Mouse (Mus musculus) heart, adult 8-10 months (tissue): Measurements from ENCODE around the gene Dbnl. TPM values are rescaled to one million over a fixed set of nuclear protein-coding genes. Genes with fewer than 3 reads are reported as not detected.

Experiments used
- DNase-seq: peaks from one replicate; pipeline ENCODE4 v3.0.0; 2022; ENCODE audit warnings: low spot score
- total RNA-seq, 4 experiments: library from RNA; stranded (reverse); gene quantifications; 2 replicates each; pipeline ENCODE4 v1.2.4; 2022

Dbnl gene
- total RNA-seq, 4 experiments from 2014 or later = 26.4 to 33.1 (median 28.8) TPM

DNA sequence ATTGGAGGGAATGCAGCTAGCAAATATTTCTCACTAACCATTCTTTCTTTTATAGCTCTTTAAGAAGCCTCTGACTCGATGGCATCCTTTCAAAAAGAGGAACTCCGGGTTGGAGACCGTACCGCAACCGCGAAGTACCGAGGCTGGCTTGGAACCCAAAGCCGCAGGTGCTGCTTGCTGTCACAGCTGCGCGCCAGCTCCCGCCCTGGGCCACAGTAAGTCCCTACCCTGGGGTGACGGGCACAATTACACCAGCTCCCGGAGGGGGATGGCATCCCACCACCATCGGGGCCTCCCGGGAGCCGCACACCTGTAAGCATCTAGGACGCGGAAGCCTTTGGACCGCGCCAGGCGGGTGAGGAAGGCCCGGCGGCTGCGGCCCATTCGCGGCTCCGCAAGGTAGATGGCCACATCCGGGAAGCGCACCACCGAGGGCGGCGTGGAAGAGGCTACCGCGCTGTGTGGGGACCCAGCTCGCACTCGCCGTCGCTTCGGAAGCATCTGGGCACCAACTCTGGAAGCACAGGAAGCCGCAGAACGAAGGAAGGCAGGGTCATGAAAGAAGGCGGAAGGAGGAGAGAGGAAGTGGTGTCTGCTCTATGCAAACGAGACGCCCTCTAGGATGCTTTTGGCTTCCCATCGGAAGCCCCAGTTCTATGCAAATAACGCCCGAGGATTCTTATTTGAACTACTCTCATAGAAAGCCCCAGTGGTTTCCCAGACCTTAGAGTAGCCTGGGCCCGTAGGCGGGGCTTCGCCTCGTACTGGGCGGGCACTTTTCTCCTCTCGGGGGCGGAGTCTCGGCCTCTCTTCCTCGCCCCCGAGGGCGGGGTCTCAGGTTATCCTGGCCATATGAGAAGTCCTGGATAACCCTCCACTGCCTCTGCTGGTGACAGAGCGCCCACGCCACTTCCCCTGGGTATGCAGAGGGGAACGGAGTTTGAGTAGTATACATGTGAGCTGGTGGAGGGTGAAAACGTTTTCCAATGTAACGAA lies 49.3 kb downstream of the Dbnl start, which contains the start of gene Polm:
Gene Polm, minus strand, starts transcription at position 766 of the 996 bp plus-strand sequence.
- DNase-seq = peak; percentile 91

DNA sequence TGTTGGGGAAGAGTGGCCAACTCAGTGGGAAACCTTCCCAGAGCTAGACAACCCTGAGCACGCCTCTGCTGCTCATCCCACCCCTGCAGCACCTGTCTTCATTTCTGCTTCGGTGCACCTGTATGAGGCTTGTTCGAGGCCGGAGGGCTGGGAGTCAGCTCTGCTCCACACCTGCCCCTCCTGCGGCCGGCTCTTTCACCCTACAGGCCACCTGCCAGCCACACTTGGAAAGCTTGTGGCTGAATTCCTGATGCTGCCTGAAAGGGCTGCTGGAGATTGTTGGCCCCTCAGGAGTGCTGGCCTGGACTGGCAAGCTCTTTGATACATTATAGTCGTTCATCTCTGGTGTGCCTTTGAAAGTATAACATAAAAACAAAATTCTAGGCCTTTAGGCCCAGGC lies 52.1 kb downstream of the Dbnl start:
- no peak for DNase-seq

DNA sequence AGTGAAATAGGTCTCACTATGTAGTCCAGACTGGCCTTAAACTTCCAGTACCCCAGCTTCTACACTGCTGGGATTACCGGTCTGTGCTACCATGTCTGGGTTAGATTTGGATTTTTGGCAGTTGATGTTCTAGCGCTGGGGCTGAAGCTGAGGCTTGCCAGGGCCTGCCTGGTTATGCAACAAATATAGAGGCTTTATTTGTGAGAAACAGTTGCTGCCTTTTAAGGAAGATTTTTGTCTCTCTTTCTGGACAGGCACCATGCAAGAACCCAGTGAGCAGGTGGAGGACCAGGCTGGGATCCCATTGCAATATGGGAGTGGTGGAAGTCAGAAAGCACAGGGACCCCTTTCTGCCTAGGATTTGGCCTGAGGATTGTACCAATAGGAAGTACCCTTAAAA lies 53.5 kb downstream of the Dbnl start:
- DNase-seq = no peak

DNA sequence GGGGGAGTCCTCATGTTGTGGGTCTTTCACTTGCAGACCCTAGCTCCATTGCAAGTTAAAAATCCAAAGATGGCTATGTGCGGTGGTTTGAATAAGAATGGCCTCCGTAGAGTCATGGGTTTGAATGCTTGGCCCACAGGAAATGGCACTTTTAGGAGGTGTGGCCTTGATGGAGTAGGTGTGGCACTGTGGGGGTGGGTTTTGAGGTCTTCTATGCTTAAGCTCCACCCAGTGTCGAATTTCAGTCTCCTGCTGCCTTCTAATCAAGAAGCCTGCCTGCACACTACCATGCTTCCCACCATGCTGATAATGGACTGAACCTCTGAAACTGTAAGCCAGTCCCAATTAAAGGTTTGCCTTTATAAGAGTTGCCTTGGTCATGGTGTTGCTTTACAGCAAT lies 54.8 kb downstream of the Dbnl start:
- DNase-seq = no peak

DNA sequence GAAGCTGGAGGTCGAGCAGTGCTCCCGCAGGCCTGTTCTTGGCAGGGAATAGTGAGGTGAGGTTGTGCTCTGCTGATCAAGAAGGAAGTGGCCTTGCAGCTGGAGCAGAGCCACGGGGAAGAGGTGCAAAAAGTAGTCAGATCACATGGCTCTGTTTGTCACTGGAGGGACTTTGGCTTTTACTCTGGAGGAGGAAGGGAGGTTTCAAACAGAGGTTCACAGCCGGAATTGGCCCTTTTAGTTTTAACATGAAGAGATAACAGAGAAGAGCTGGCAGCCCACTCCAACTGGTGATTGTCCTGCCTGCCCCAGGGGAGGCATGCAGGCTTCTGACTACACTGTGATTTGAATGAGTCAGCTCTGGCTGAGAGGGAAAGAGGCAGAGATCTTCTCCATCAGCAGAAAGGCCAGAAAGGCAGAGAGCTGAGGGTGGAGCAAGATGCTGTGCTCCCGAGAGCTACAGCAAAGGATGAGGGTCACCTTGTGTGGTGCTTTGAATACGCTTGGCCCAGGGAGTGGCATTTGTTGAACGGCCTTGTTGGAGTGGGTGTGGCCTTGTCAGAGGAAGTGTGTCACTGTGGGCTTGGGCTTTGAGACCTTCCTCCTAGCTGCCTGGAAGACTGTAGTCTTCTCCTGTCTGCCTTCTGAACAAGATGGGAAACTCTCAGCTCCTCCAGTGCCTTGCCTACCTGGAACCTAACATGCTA lies 58.5 kb downstream of the Dbnl start:
- peak; percentile 74 for DNase-seq

DNA sequence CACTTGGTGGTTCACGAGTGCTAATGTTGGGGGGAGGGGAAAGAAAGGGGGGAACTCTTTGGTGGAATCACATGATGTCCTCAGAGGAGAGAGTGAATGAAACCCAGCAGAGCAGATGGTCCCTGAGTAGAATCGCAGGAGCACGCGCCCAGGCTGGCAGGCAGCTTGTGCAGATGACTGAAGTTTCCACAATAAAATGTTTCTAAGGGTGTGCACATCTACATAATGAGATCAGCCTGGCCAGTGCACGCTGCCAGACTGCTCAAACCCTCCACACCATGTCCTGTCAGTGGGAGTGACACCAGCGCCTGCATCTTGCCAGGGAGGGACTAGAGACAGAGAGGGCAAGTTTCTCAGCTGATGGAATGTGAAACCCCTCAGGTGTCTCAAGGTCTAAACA lies 60.5 kb downstream of the Dbnl start:
- peak; percentile 47 for DNase-seq

DNA sequence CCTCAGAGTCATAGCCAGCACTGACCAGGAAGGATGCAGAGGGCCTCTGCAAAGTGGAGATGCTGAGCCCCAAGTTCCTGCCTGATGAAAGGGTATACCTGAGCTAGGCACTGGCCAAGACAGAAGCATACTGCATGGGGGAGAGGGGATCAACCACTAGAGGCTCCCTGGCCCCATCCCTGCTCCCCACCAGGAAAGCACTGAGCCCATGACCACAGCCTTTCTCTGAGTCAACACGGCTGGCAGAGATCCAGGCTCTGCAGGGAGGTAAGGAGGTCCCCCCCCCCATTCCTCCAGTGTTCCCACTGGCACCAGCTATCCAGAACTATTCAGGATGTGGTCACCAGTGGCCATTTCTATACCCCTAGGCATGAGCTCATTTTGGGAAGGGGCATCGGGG lies 61.0 kb downstream of the Dbnl start:
- no peak for DNase-seq

DNA sequence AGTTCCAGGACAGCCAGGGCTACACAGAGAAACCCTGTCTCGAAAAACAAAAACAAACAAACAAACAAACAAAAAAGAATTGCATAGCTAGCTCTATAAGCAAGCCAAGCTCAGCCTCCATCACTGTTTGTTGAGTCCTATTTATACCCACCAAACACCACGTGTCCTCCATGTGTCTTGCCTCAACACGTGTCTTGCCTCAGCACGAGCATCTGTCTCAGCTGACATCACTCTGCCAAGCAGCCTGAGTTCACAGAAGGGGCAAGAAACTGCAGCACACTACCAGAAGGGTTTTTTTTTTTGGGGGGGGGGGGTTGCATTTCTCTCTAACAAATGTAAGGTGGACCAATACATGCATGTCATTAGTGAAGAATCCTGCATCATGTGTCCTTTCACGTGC lies 62.2 kb downstream of the Dbnl start:
- no peak for DNase-seq

Other genes starting within 250 kb of the Dbnl start
- gene Ccdc117, start 246.3 kb upstream of the Dbnl start, total RNA-seq = 10 to 100 TPM; 19.8 to 27.1 (median 22.6) TPM
- gene Ankrd36, start 218.8 kb upstream of the Dbnl start, total RNA-seq = not detected
- 100 to 1,000 TPM; 148 to 162 (median 150) TPM for gene Mrps24, start 72.8 kb upstream of the Dbnl start, total RNA-seq
- 10 to 100 TPM; 57.3 to 69.8 (median 58.6) TPM for gene Urgcp, start 26.1 kb upstream of the Dbnl start, total RNA-seq
- gene Pgam2, start 15.2 kb downstream of the Dbnl start, total RNA-seq = 1,000 to 10,000 TPM in 2 of 4 experiments, 100 to 1,000 TPM in 2; 838 to 1,132 (median 977) TPM
- 1 to 10 TPM; 1.8 to 3.3 (median 2.8) TPM for gene Polm, start 49.5 kb downstream of the Dbnl start, total RNA-seq
- gene Aebp1, start 73.5 kb downstream of the Dbnl start, total RNA-seq = 10 to 100 TPM; 14.9 to 28.0 (median 19.4) TPM
- gene Pold2, start 89.8 kb downstream of the Dbnl start, total RNA-seq = 10 to 100 TPM; 33.1 to 50.4 (median 39.8) TPM
- 100 to 1,000 TPM; 455 to 787 (median 725) TPM for gene Myl7, start 110.3 kb downstream of the Dbnl start, total RNA-seq
- gene Gck, start 161.6 kb downstream of the Dbnl start, total RNA-seq = 10 to 100 TPM; 15.2 to 30.8 (median 18.1) TPM
- gene Ykt6, start 167.2 kb downstream of the Dbnl start, total RNA-seq = 10 to 100 TPM; 54.8 to 67.3 (median 62.1) TPM